Comparison of ENCODE assay signal across 9 mouse cellular contexts in the genomic region with DNA sequence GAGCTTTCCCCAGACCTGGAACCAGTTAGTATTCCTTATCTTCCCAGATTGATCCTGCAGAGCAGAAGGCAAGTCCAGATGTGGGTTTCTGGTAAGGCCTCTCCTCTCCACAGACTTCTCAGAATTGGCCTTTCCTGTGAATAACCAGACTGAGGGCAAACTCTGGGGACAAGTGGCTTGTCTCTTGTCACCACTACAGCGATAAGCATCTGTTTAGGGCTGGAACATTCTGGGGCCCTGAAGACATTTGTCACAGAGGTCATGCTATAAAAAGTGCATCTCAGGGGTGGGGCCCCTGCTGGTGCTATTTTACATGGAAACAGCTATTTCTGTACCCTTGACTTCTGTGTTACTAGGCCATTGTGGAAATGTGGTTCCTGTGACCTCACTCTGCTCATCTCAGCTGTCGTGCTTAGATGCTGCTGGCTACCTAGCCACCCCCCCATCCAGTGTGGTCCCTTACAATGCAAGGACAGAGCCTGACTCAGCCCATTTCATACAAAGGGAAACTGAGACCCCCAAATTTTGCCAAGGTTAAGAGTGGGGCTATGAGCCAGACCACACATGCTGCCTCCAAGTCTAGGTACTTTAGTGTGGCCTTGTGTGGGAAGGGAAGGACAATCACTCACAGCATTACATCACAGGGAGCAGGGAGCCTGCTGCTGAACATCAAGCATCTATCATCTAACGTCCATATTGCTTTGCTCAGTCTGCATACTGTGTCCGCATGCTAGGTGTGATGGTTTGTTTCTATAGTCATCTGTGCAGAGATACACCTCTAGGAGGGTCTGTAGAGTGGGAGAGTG.
DNase-seq lines count a peak whose midpoint lies in the region; ATAC-seq lines count a peak whose summit lies in the region.
"Had no signal": no experiment of that assay in that cellular context is flagged by ENCODE, and none has a peak within 500 bp of the region (broad histone marks: within the 10 kb centered on the region; RNA-seq: fewer than 3 reads in every experiment).

No protein-coding gene starts in this region.

- H3K27ac ChIP-seq in heart, embryonic 15.5 days, result peak overlapping the region; percentile 52
- peak overlapping the region; percentile 50 for H3K27ac ChIP-seq in embryonic facial prominence, embryonic 12.5 days
- H3K27ac ChIP-seq in liver, embryonic 16.5 days (ENCODE audit: low read length), result peak overlapping the region; percentile 88

- no peak for DNase-seq in heart, postnatal 25 days (ENCODE audit: low spot score)
- DNase-seq in ES-CJ7 (ENCODE audit: low read depth, low spot score), result peak; percentile 19
- DNase-seq in layer of hippocampus, adult 9-10 months (ENCODE audit: low spot score), result no peak
- DNase-seq in layer of hippocampus, adult 18-20 months (ENCODE audit: low spot score in 2 of 2), result no peak
- no peak for DNase-seq in gastrocnemius, adult 18-20 months (ENCODE audit: low spot score)
- DNase-seq: forebrain, postnatal 0 days had no signal

- ATAC-seq in heart, embryonic 15.5 days (replicated peaks; ENCODE audit: insufficient number of reproducible peaks, insufficient read depth, low FRiP score, low read depth), result peak; percentile 45; the same call in 1 of the 2 replicates
- ATAC-seq in embryonic facial prominence, embryonic 12.5 days (ENCODE audit: insufficient number of reproducible peaks, insufficient read depth, low FRiP score, low TSS enrichment), result no peak
- peak; percentile 90 for ATAC-seq in liver, embryonic 16.5 days (ENCODE audit: low read depth)
- ATAC-seq: forebrain, postnatal 0 days had no signal

- 45% methylated on average over 4 of the region's 4 CpGs for WGBS in heart, embryonic 15.5 days
- WGBS in embryonic facial prominence, embryonic 12.5 days, result 69% methylated on average over 4 of the region's 4 CpGs
- 31% methylated on average over 4 of the region's 4 CpGs for WGBS in liver, embryonic 16.5 days (ENCODE audit: insufficient replicate concordance)

- H3K4me2 ChIP-seq in heart, embryonic 15.5 days, result no peak overlapping the region
- no peak overlapping the region for H3K4me2 ChIP-seq in embryonic facial prominence, embryonic 12.5 days (replicated peaks)
- H3K4me2 ChIP-seq in liver, embryonic 16.5 days (ENCODE audit: low read depth, low read length), result peak overlapping the region; percentile 48

- intact Hi-C loops in heart, postnatal 25 days (cut with DNase I), result no loop called here

- no peaks in the 10 kb centered on the region for H3K9me3 ChIP-seq in heart, embryonic 15.5 days (replicated peaks)
- H3K9me3 ChIP-seq in embryonic facial prominence, embryonic 12.5 days, result 0 out of 2 replicates have a peak, but pooled peaks cover under 1% of the 10 kb centered on the region
- H3K9me3 ChIP-seq in liver, embryonic 16.5 days (replicated peaks; ENCODE audit: control insufficient read depth, low read length), result no peaks in the 10 kb centered on the region

- H3K9ac ChIP-seq in heart, embryonic 15.5 days, result no peak overlapping the region
- no peak overlapping the region for H3K9ac ChIP-seq in embryonic facial prominence, embryonic 12.5 days
- peak overlapping the region; percentile 47 for H3K9ac ChIP-seq in liver, embryonic 16.5 days (ENCODE audit: low read depth, low read length)
- H3K9ac ChIP-seq: forebrain, postnatal 0 days had no signal

- no peaks in the 10 kb centered on the region for H3K27me3 ChIP-seq in heart, embryonic 15.5 days
- no peaks in the 10 kb centered on the region for H3K27me3 ChIP-seq in embryonic facial prominence, embryonic 12.5 days
- H3K27me3 ChIP-seq in liver, embryonic 16.5 days (ENCODE audit: control insufficient read depth, insufficient read depth, low read depth, low read length), result no peaks in the 10 kb centered on the region

- peaks cover 29% of the 10 kb centered on the region for H3K4me1 ChIP-seq in heart, embryonic 15.5 days (replicated peaks)
- peaks cover 25% of the 10 kb centered on the region for H3K4me1 ChIP-seq in embryonic facial prominence, embryonic 12.5 days
- H3K4me1 ChIP-seq in liver, embryonic 16.5 days (ENCODE audit: control insufficient read depth, low read depth, low read length), result peaks cover 29% of the 10 kb centered on the region

- H3K36me3 ChIP-seq in heart, embryonic 15.5 days, result no peaks in the 10 kb centered on the region
- H3K36me3 ChIP-seq in embryonic facial prominence, embryonic 12.5 days, result no peaks in the 10 kb centered on the region
- H3K36me3 ChIP-seq in liver, embryonic 16.5 days (ENCODE audit: control insufficient read depth, insufficient read depth), result no peaks in the 10 kb centered on the region

- H3K4me3 ChIP-seq in heart, embryonic 15.5 days, result no peak overlapping the region
- H3K4me3 ChIP-seq in embryonic facial prominence, embryonic 12.5 days, result no peak overlapping the region
- no peak overlapping the region for H3K4me3 ChIP-seq in liver, embryonic 16.5 days (ENCODE audit: low read depth, low read length)
